Comparison of ENCODE assay signal across 8 mouse cellular contexts in the genomic region with DNA sequence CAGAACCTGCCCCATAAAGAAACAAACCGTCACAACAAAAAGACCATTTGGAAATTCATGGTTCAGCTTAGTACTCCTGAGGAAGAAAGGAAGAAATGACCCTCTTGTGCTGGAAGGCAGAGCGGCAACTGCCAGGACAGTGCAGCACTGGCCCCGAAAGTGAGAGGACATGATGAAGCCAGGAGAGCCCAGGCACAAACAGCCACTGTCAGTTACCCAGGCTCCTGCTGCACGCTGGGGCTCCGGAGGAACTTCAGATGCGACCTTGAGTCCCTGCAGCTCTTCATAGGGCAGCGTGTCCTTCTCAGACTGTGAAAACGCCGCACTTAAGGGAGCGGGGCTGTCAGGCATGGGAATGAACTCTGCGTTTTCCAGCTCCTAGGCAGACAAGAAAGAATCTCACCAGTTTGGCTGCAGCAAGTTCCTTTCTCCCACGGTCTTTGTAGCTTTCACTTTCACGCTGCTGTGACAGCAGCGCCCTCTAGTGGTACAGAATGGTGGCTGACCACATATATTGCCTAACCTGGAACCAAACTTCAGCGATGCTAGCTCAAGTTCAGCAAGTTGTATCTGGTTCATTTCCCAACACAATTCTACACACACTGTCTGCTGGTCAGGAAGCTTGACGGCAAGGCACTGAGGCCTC. TPM values are rescaled to one million over a fixed set of nuclear protein-coding genes. Genes with fewer than 3 reads are reported as not detected.
DNase-seq lines count a peak whose midpoint lies in the region; ATAC-seq and TF ChIP-seq lines count a peak whose summit lies in the region.

No protein-coding gene starts in this region.

- peak; percentile 94 for ATAC-seq in frontal cortex, adult (ENCODE audit: low TSS enrichment)
- no peak for ATAC-seq in hindbrain, embryonic 11.5 days (ENCODE audit: low FRiP score)
- ATAC-seq in lung, postnatal 0 days, result peak; percentile 86

- no peak overlapping the region for H3K9ac ChIP-seq in hindbrain, embryonic 11.5 days (ENCODE audit: low read depth, low read length)
- H3K9ac ChIP-seq in lung, postnatal 0 days (replicated peaks; ENCODE audit: low read depth), result no peak overlapping the region

- 50% methylated on average over 16 of the region's 16 CpGs for WGBS in hindbrain, embryonic 11.5 days
- 40% methylated on average over 16 of the region's 16 CpGs for WGBS in lung, postnatal 0 days

- peak; percentile 99 for TF ChIP-seq CTCF in lung, postnatal 0 days (IDR thresholded peaks at IDR 0.05)

- peaks cover 22% of the 10 kb centered on the region for H3K36me3 ChIP-seq in hindbrain, embryonic 11.5 days (ENCODE audit: control insufficient read depth, insufficient read depth, low read length)
- H3K36me3 ChIP-seq in lung, postnatal 0 days (ENCODE audit: insufficient read depth, low read length), result peaks cover 49% of the 10 kb centered on the region; the same call in 1 of the 2 replicates

- no peak overlapping the region for H3K4me2 ChIP-seq in hindbrain, embryonic 11.5 days (replicated peaks; ENCODE audit: low read depth, low read length)
- H3K4me2 ChIP-seq in lung, postnatal 0 days (replicated peaks; ENCODE audit: low read depth, low read length), result no peak overlapping the region

- H3K4me1 ChIP-seq in hindbrain, embryonic 11.5 days (replicated peaks; ENCODE audit: control insufficient read depth, insufficient read depth, low read length), result no peaks in the 10 kb centered on the region
- no peaks in the 10 kb centered on the region for H3K4me1 ChIP-seq in lung, postnatal 0 days (ENCODE audit: insufficient read depth, low read depth, low read length)

- no peaks in the 10 kb centered on the region for H3K9me3 ChIP-seq in hindbrain, embryonic 11.5 days (ENCODE audit: control insufficient read depth, low read length)
- H3K9me3 ChIP-seq in lung, postnatal 0 days (ENCODE audit: low read length), result no peaks in the 10 kb centered on the region

- H3K27me3 ChIP-seq in hindbrain, embryonic 11.5 days (ENCODE audit: control insufficient read depth, insufficient read depth, low read length), result no peaks in the 10 kb centered on the region
- no peaks in the 10 kb centered on the region for H3K27me3 ChIP-seq in lung, postnatal 0 days (replicated peaks; ENCODE audit: insufficient read depth, low read length)

- DNase-seq in MN1 (ENCODE audit: low spot score), result peak; percentile 91
- DNase-seq in cerebellum, adult 18-20 months, result peak; percentile 79 to 87
- peak; percentile 92 for DNase-seq in hindbrain, embryonic 11.5 days (ENCODE audit: low spot score)
- peak; percentile 89 for DNase-seq in layer of hippocampus, postnatal 10 days (ENCODE audit: low spot score in 2 of 2)
- peak; percentile 92 for DNase-seq in lung, postnatal 0 days (ENCODE audit: low spot score)
- peak; percentile 85 for DNase-seq in ovary, postnatal 14 days (ENCODE audit: low spot score)
- DNase-seq in thymus, postnatal 10 days (ENCODE audit: low spot score in 2 of 2), result peak; percentile 56 to 83

- H3K4me3 ChIP-seq in hindbrain, embryonic 11.5 days (ENCODE audit: low read depth, low read length), result no peak overlapping the region
- H3K4me3 ChIP-seq in lung, postnatal 0 days (ENCODE audit: low read depth, low read length), result no peak overlapping the region

- TF ChIP-seq EP300 in lung, postnatal 0 days (IDR thresholded peaks at IDR 0.05), result no peak

- H3K27ac ChIP-seq in hindbrain, embryonic 11.5 days (ENCODE audit: low read depth, low read length), result no peak overlapping the region
- H3K27ac ChIP-seq in lung, postnatal 0 days (ENCODE audit: low read length), result no peak overlapping the region

RNA-seq across cellular contexts. Expression of gene Zc2hc1c, which starts 17.0 kb away (rescaled TPM):
- polyA plus RNA-seq in hindbrain, embryonic 11.5 days (2014; fragmentation: Nextera tagmentation; extraction: Ambion mirVana), result 1.2 and 1.5 TPM in 2 replicates
- total RNA-seq in layer of hippocampus, postnatal 10 days (2021), result under 1 TPM; 0.33 to 0.71 TPM
- polyA plus RNA-seq in lung, postnatal 0 days (2015; fragmentation: Nextera tagmentation; extraction: Ambion mirVana), result 2.6 and 2.7 TPM in 2 replicates

RNA-seq across cellular contexts. Expression of gene Acyp1, which starts 17.1 kb away (rescaled TPM):
- 71.4 and 73.8 TPM in 2 replicates for polyA plus RNA-seq in hindbrain, embryonic 11.5 days (2014; fragmentation: Nextera tagmentation; extraction: Ambion mirVana)
- total RNA-seq in layer of hippocampus, postnatal 10 days (2021), result 10 to 100 TPM; 30.6 to 31.9 TPM
- 54.9 and 68.2 TPM in 2 replicates for polyA plus RNA-seq in lung, postnatal 0 days (2015; fragmentation: Nextera tagmentation; extraction: Ambion mirVana)

RNA-seq across cellular contexts. Expression of gene Nek9, which starts 33.8 kb away (rescaled TPM):
- 10.2 and 13.4 TPM in 2 replicates for polyA plus RNA-seq in hindbrain, embryonic 11.5 days (2014; fragmentation: Nextera tagmentation; extraction: Ambion mirVana)
- total RNA-seq in layer of hippocampus, postnatal 10 days (2021), result 10 to 100 TPM; 29.6 to 31.7 TPM
- 11.1 and 11.5 TPM in 2 replicates for polyA plus RNA-seq in lung, postnatal 0 days (2015; fragmentation: Nextera tagmentation; extraction: Ambion mirVana)

RNA-seq across cellular contexts. Expression of gene Mlh3, which starts 35.0 kb away (rescaled TPM):
- 7.7 and 8.4 TPM in 2 replicates for polyA plus RNA-seq in hindbrain, embryonic 11.5 days (2014; fragmentation: Nextera tagmentation; extraction: Ambion mirVana)
- 10 to 100 TPM; 12.3 to 13.3 TPM for total RNA-seq in layer of hippocampus, postnatal 10 days (2021)
- 4.2 and 5.0 TPM in 2 replicates for polyA plus RNA-seq in lung, postnatal 0 days (2015; fragmentation: Nextera tagmentation; extraction: Ambion mirVana)
